Mouse (Mus musculus): ENCODE data around the gene Wfikkn2. TPM values are rescaled to one million over a fixed set of nuclear protein-coding genes. Genes with fewer than 3 reads are reported as not detected.
A peak's percentile ranks its signal among the peaks of the same experiment; 100 is the strongest.

The Wfikkn2 gene
- polyA plus RNA-seq, 1 experiment = not detected

- peaks cover 7% of the 10 kb centered on the region for H3K9me3 ChIP-seq
- peaks cover 10% of the 10 kb centered on the region for H3K4me1 ChIP-seq
- no peaks in the 10 kb centered on the region for H3K36me3 ChIP-seq (replicated peaks; ENCODE audit: low read length)
- H3K4me3 ChIP-seq (replicated peaks) = no peak overlapping the region
- no peak for TF ChIP-seq FLI1 (IDR thresholded peaks at IDR 0.05; ENCODE audit: low read length)
- no peak for TF ChIP-seq GATA1 (IDR thresholded peaks at IDR 0.05; ENCODE audit: borderline replicate concordance, low read length)
- H3K27me3 ChIP-seq (replicated peaks) = peaks cover 83% of the 10 kb centered on the region
These were observed 47.2 kb downstream of the Wfikkn2 start for GRCm38 (mm10) chr11:94198405-94199146.

- TF ChIP-seq GATA1 (IDR thresholded peaks at IDR 0.05; ENCODE audit: borderline replicate concordance, low read length) = no peak
- TF ChIP-seq FLI1 (IDR thresholded peaks at IDR 0.05; ENCODE audit: low read length) = no peak
- no peak overlapping the region for H3K4me3 ChIP-seq (replicated peaks)
- H3K4me1 ChIP-seq = peaks cover 16% of the 10 kb centered on the region
These were observed 49.5 kb downstream of the Wfikkn2 start for GRCm38 (mm10) chr11:94196311-94196710.

GRCm38 (mm10) chr11:94193109-94193508 lies 52.7 kb downstream of the Wfikkn2 start:
- peaks cover 89% of the 10 kb centered on the region for H3K27me3 ChIP-seq (replicated peaks)
- no peaks in the 10 kb centered on the region for H3K36me3 ChIP-seq (replicated peaks; ENCODE audit: low read length)
- TF ChIP-seq FLI1 (IDR thresholded peaks at IDR 0.05; ENCODE audit: low read length) (no peak), GATA1 (IDR thresholded peaks at IDR 0.05; ENCODE audit: borderline replicate concordance, low read length) (no peak)
- peaks cover 12% of the 10 kb centered on the region for H3K9me3 ChIP-seq
- H3K4me1 ChIP-seq = peaks cover 34% of the 10 kb centered on the region
- no peak overlapping the region for H3K4me3 ChIP-seq (replicated peaks)

More at GRCm38 (mm10) chr11:94196311-94196710, 49.5 kb downstream of the Wfikkn2 start:
- H3K36me3 ChIP-seq (replicated peaks; ENCODE audit: low read length) = no peaks in the 10 kb centered on the region
- H3K9me3 ChIP-seq = peaks cover 11% of the 10 kb centered on the region
- peaks cover 87% of the 10 kb centered on the region for H3K27me3 ChIP-seq (replicated peaks)

GRCm38 (mm10) chr11:94190665-94191064 lies 55.1 kb downstream of the Wfikkn2 start:
- H3K4me1 ChIP-seq = peaks cover 24% of the 10 kb centered on the region
- no peak for TF ChIP-seq GATA1 (IDR thresholded peaks at IDR 0.05; ENCODE audit: borderline replicate concordance, low read length)
- TF ChIP-seq FLI1 (IDR thresholded peaks at IDR 0.05; ENCODE audit: low read length) = no peak
- peaks cover 12% of the 10 kb centered on the region for H3K9me3 ChIP-seq
- no peak overlapping the region for H3K4me3 ChIP-seq (replicated peaks)
- H3K27me3 ChIP-seq (replicated peaks) = peaks cover 84% of the 10 kb centered on the region
- no peaks in the 10 kb centered on the region for H3K36me3 ChIP-seq (replicated peaks; ENCODE audit: low read length)

GRCm38 (mm10) chr11:94189579-94189978 lies 56.2 kb downstream of the Wfikkn2 start:
- Histone ChIP-seq H3K27me3 (replicated peaks) (peaks cover 83% of the 10 kb centered on the region), H3K9me3 (0 out of 2 replicates have a peak, but pooled peaks cover 5% of the 10 kb centered on the region), H3K4me1 (peaks cover 24% of the 10 kb centered on the region), H3K4me3 (replicated peaks) (peak overlapping the region; percentile 57), H3K36me3 (replicated peaks; ENCODE audit: low read length) (no peaks in the 10 kb centered on the region)
- TF ChIP-seq GATA1 (IDR thresholded peaks at IDR 0.05; ENCODE audit: borderline replicate concordance, low read length) (no peak), FLI1 (IDR thresholded peaks at IDR 0.05; ENCODE audit: low read length) (no peak)

Other genes with a start within 250 kb of the Wfikkn2 start
- gene Spag9, start 249.9 kb downstream of the Wfikkn2 start, polyA plus RNA-seq (2012; ENCODE audit: insufficient read depth, low replicate concordance) = 2.9 and 4.5 TPM in 2 replicates
- 4.3 and 10.8 TPM in 2 replicates for gene Tob1, start 34.6 kb downstream of the Wfikkn2 start, polyA plus RNA-seq (2012; ENCODE audit: insufficient read depth, low replicate concordance)
- not detected in 2 replicates for gene Gm21885, start 35.9 kb upstream of the Wfikkn2 start, polyA plus RNA-seq (2012; ENCODE audit: insufficient read depth, low replicate concordance)
- gene Luc7l3, start 76.0 kb upstream of the Wfikkn2 start, polyA plus RNA-seq (2012; ENCODE audit: insufficient read depth, low replicate concordance) = 2.8 and 22.3 TPM in 2 replicates
- gene Ankrd40, start 82.0 kb upstream of the Wfikkn2 start, polyA plus RNA-seq (2012; ENCODE audit: insufficient read depth, low replicate concordance) = 32.7 and 40.6 TPM in 2 replicates
- gene Abcc3, start 147.0 kb upstream of the Wfikkn2 start, polyA plus RNA-seq (2012; ENCODE audit: insufficient read depth, low replicate concordance) = 6.3 TPM in 1 of 2 replicates, not detected in the other
- not detected in 2 replicates for gene Cacna1g, start 228.2 kb upstream of the Wfikkn2 start, polyA plus RNA-seq (2012; ENCODE audit: insufficient read depth, low replicate concordance)
- gene Spata20, start 240.2 kb upstream of the Wfikkn2 start, polyA plus RNA-seq (2012; ENCODE audit: insufficient read depth, low replicate concordance) = not detected in 2 replicates